Mouse (Mus musculus) liver, postnatal 0 days (tissue): ENCODE data around the gene Abca16.

Source experiments
- CTCF ChIP-seq: sonication (generic); IDR thresholded peaks from 2 replicates; pipeline ENCODE4 v1.5.1; 2016; ENCODE audit warnings: antibody characterized with exemption, low read depth
- EP300 ChIP-seq: IDR thresholded peaks from 2 replicates; pipeline ENCODE4 v1.6.1; 2016; ENCODE audit warnings: antibody characterized with exemption, low read depth, mild to moderate bottlenecking

DNA sequence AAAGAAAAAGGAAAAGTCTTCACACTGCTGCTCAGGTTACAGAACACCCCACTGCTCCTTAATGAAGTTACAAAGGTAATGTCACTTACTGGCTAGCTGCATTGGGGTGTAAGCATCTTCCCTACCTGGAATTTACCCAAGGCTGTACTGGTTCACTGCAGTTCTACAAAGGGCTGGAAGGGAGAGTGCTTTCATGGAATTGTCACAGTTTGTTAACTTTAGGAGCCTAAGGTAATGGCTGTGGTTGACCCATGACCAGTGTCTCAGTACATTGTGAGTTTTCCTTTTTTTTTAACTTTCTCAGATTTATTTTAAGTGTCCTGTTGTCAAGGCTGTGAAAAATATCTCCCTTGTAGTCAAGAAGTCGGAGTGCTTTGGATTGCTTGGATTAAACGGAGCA lies 125.4 kb downstream of the Abca16 start:
- no peak for TF ChIP-seq EP300
- no peak for TF ChIP-seq CTCF
